In genomic region chr7:97350891-97351290, GRCm38 (mm10) we compare ENCODE assay signal across 23 mouse cellular contexts. TPM values are rescaled to one million over a fixed set of nuclear protein-coding genes. Genes with fewer than 3 reads are reported as not detected.
A peak's percentile ranks its signal among the peaks of the same experiment; 100 is the strongest.
DNase-seq lines count a peak whose midpoint lies in the region; ATAC-seq and TF ChIP-seq lines count a peak whose summit lies in the region.
"Had no signal": no experiment of that assay in that cellular context is flagged by ENCODE, and none has a peak within 500 bp of the region (broad histone marks: within the 10 kb centered on the region; RNA-seq: fewer than 3 reads in every experiment).

No protein-coding gene starts in this region.

- H3K4me2 ChIP-seq in forebrain, embryonic 11.5 days (ENCODE audit: low read depth, low read length, severe bottlenecking), result no peak overlapping the region
- no peak overlapping the region for H3K4me2 ChIP-seq in forebrain, postnatal 0 days (ENCODE audit: low read depth)
- H3K4me2 ChIP-seq: heart, embryonic 13.5 days; hindbrain, embryonic 12.5 days; hindbrain, embryonic 15.5 days had no signal

- no peaks in the 10 kb centered on the region for H3K36me3 ChIP-seq in forebrain, embryonic 11.5 days (ENCODE audit: control insufficient read depth, insufficient read depth, low read length)
- H3K36me3 ChIP-seq in forebrain, postnatal 0 days (ENCODE audit: insufficient read depth), result no peaks in the 10 kb centered on the region
- H3K36me3 ChIP-seq: forebrain, embryonic 10.5 days had no signal

- H3K27ac ChIP-seq in forebrain, embryonic 11.5 days (ENCODE audit: low read depth, low read length), result no peak overlapping the region
- no peak overlapping the region for H3K27ac ChIP-seq in forebrain, postnatal 0 days (ENCODE audit: low read depth, low read length)
- H3K27ac ChIP-seq in layer of hippocampus, adult 2 months, result peak overlapping the region; percentile 75
- H3K27ac ChIP-seq: forebrain, embryonic 10.5 days; heart, embryonic 13.5 days; hindbrain, embryonic 12.5 days; hindbrain, embryonic 15.5 days had no signal

- no peaks in the 10 kb centered on the region for H3K4me1 ChIP-seq in forebrain, embryonic 11.5 days (replicated peaks; ENCODE audit: control insufficient read depth, insufficient read depth, low read length)
- 0 out of 2 replicates have a peak, but pooled peaks cover 2% of the 10 kb centered on the region for H3K4me1 ChIP-seq in forebrain, postnatal 0 days (ENCODE audit: insufficient read depth)

- H3K27me3 ChIP-seq in forebrain, embryonic 11.5 days (ENCODE audit: control insufficient read depth, insufficient read depth, low read length), result no peaks in the 10 kb centered on the region
- H3K27me3 ChIP-seq in forebrain, postnatal 0 days (ENCODE audit: insufficient read depth, low read length), result no peaks in the 10 kb centered on the region
- H3K27me3 ChIP-seq: CH12.LX; hindbrain, embryonic 12.5 days; hindbrain, embryonic 15.5 days had no signal

- H3K9me3 ChIP-seq in forebrain, embryonic 11.5 days (ENCODE audit: control insufficient read depth, low read length), result no peaks in the 10 kb centered on the region
- H3K9me3 ChIP-seq in forebrain, postnatal 0 days (ENCODE audit: low read length), result no peaks in the 10 kb centered on the region
- H3K9me3 ChIP-seq: forebrain, embryonic 10.5 days; heart, embryonic 13.5 days; hindbrain, embryonic 12.5 days; hindbrain, embryonic 15.5 days had no signal

- ATAC-seq in forebrain, embryonic 11.5 days (replicated peaks; ENCODE audit: low FRiP score), result no peak
- ATAC-seq in forebrain, postnatal 0 days, result no peak
- ATAC-seq: forebrain, embryonic 14.5 days; intestine, postnatal 0 days had no signal

- H3K4me3 ChIP-seq in forebrain, embryonic 11.5 days (ENCODE audit: low read depth, low read length), result no peak overlapping the region
- no peak overlapping the region for H3K4me3 ChIP-seq in forebrain, postnatal 0 days (ENCODE audit: low read depth, low read length)
- H3K4me3 ChIP-seq in layer of hippocampus, adult 2 months, result no peak overlapping the region
- H3K4me3 ChIP-seq: forebrain, embryonic 10.5 days; heart, embryonic 13.5 days; hindbrain, embryonic 12.5 days; hindbrain, embryonic 15.5 days had no signal

- 86% methylated on average over 5 of the region's 5 CpGs for WGBS in forebrain, embryonic 11.5 days
- 91% methylated on average over 5 of the region's 5 CpGs for WGBS in forebrain, postnatal 0 days

- TF ChIP-seq CTCF in forebrain, postnatal 0 days (IDR thresholded peaks at IDR 0.05; ENCODE audit: low read depth), result no peak
- no peak for TF ChIP-seq CTCF in layer of hippocampus, adult 2 months (conservative IDR thresholded peaks at IDR 0.05)

- no peak overlapping the region for H3K9ac ChIP-seq in forebrain, embryonic 11.5 days (ENCODE audit: low read length)
- no peak overlapping the region for H3K9ac ChIP-seq in forebrain, postnatal 0 days
- H3K9ac ChIP-seq: heart, embryonic 13.5 days; hindbrain, embryonic 12.5 days; hindbrain, embryonic 15.5 days had no signal

- peak; percentile 41 for DNase-seq in forebrain, embryonic 11.5 days (ENCODE audit: low spot score)
- DNase-seq in forebrain, postnatal 0 days, result no peak
- no peak for DNase-seq in layer of hippocampus, adult 2 months (ENCODE audit: low spot score in 2 of 2)
- no peak for DNase-seq in layer of hippocampus, adult 9-10 months (ENCODE audit: low spot score)
- DNase-seq in urinary bladder, adult 2 months (ENCODE audit: low spot score), result peak; percentile 15
- no peak for DNase-seq in urinary bladder, postnatal 36 days (ENCODE audit: low spot score in 2 of 2)
- DNase-seq: adrenal gland, adult 2 months; adrenal gland, postnatal 14 days; B cell, adult 2 months; cerebellum, adult 11 months; cerebellum, adult 9-10 months; cerebellum, postnatal 14 days; gastrocnemius, postnatal 10 days; gastrocnemius, postnatal 36 days; heart, postnatal 14 days had no signal

RNA-seq across cellular contexts. Expression of gene Kctd21, which starts 18.8 kb away (rescaled TPM):
- polyA plus RNA-seq in forebrain, embryonic 11.5 days (2014; fragmentation: Nextera tagmentation; extraction: Ambion mirVana), result 4.7 and 4.8 TPM in 2 replicates
- 3.9 and 4.9 TPM in 2 replicates for total RNA-seq in forebrain, postnatal 0 days (2014; rRNA removed)
- 2.4 and 3.1 TPM in 2 replicates for polyA plus RNA-seq in forebrain, postnatal 0 days (2015; fragmentation: Nextera tagmentation; extraction: Ambion mirVana)
- 10 to 100 TPM; 13.2 to 14.5 TPM for total RNA-seq in layer of hippocampus, adult 2 months (2021)
- polyA plus RNA-seq in urinary bladder, adult 2 months (2012; rRNA removed), result 9.2 TPM in 2 replicates

RNA-seq across cellular contexts. Expression of gene Usp35, which starts 19.1 kb away (rescaled TPM):
- 2.8 and 2.9 TPM in 2 replicates for polyA plus RNA-seq in forebrain, embryonic 11.5 days (2014; fragmentation: Nextera tagmentation; extraction: Ambion mirVana)
- 14.8 and 15.0 TPM in 2 replicates for total RNA-seq in forebrain, postnatal 0 days (2014; rRNA removed)
- polyA plus RNA-seq in forebrain, postnatal 0 days (2015; fragmentation: Nextera tagmentation; extraction: Ambion mirVana), result 2.6 and 3.8 TPM in 2 replicates
- 10 to 100 TPM; 14.3 to 14.6 TPM for total RNA-seq in layer of hippocampus, adult 2 months (2021)
- polyA plus RNA-seq in urinary bladder, adult 2 months (2012; rRNA removed), result 7.5 and 9.3 TPM in 2 replicates
- total RNA-seq: granulocyte monocyte progenitor cell, adult 5-6 weeks had no signal

RNA-seq across cellular contexts. Expression of gene Alg8, which starts 20.5 kb away (rescaled TPM):
- 44.1 and 44.6 TPM in 2 replicates for polyA plus RNA-seq in forebrain, embryonic 11.5 days (2014; fragmentation: Nextera tagmentation; extraction: Ambion mirVana)
- total RNA-seq in forebrain, postnatal 0 days (2014; rRNA removed), result 3.5 and 7.5 TPM in 2 replicates
- polyA plus RNA-seq in forebrain, postnatal 0 days (2015; fragmentation: Nextera tagmentation; extraction: Ambion mirVana), result 8.6 and 10.6 TPM in 2 replicates
- 10 to 100 TPM; 10.1 to 10.2 TPM for total RNA-seq in layer of hippocampus, adult 2 months (2021)
- polyA plus RNA-seq in urinary bladder, adult 2 months (2012; rRNA removed), result 11.0 and 14.4 TPM in 2 replicates

RNA-seq across cellular contexts. Expression of gene Ndufc2, which starts 48.9 kb away (rescaled TPM):
- 307 and 339 TPM in 2 replicates for polyA plus RNA-seq in forebrain, embryonic 11.5 days (2014; fragmentation: Nextera tagmentation; extraction: Ambion mirVana)
- total RNA-seq in forebrain, postnatal 0 days (2014; rRNA removed), result 384 and 445 TPM in 2 replicates
- polyA plus RNA-seq in forebrain, postnatal 0 days (2015; fragmentation: Nextera tagmentation; extraction: Ambion mirVana), result 631 and 789 TPM in 2 replicates
- total RNA-seq in layer of hippocampus, adult 2 months (2021), result 100 to 1,000 TPM; 206 to 221 TPM
- polyA plus RNA-seq in urinary bladder, adult 2 months (2012; rRNA removed), result 148 and 154 TPM in 2 replicates

Comparison
In these comparisons a context has a peak if more than half of its experiments do, and no peak if none do; other contexts are left out.
1. DNase-seq: peak in forebrain, embryonic 11.5 days (single experiment) and urinary bladder, adult 2 months (single experiment); none in forebrain, postnatal 0 days (single experiment), layer of hippocampus, adult 2 months (0 of 2), layer of hippocampus, adult 9-10 months (single experiment) and urinary bladder, postnatal 36 days (0 of 2).